Mouse (Mus musculus): ENCODE measurements around the gene Chrna4.

DNA sequence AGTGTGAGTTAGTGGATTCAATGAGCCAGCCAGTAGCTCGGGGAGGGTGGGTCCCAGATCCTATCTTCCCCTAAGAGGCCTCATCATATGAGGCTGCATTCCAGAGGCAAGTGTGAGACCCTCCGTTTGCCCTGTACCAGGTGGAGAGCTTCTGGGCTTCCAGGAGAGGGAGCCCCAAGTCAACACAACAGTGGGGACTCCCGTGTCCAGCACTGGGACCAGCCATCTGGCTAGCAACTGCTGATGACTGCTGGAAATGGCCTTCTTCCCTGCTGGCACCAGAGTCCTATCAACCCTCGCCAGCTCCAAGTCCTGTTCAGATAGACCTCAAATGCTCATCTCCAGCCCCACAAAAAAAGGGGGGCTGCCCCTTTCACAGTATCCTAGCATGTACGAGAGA, 10.9 kb downstream of the Chrna4 start:
- no peak for TF ChIP-seq TAL1 (IDR thresholded peaks at IDR 0.05; ENCODE audit: low read length)
- no peak for TF ChIP-seq GATA1 (IDR thresholded peaks at IDR 0.05; ENCODE audit: low read length)
